Mouse (Mus musculus) heart, embryonic 16.5 days (tissue): ENCODE data around the gene Dguok. TPM values are rescaled to one million over a fixed set of nuclear protein-coding genes. Genes with fewer than 3 reads are reported as not detected.

ENCODE experiments used
- ATAC-seq: fragments of 200-750 bp; cut with Nextera tagmentation; replicated peaks from 2 replicates; pipeline ENCODE4 v1.8.0; 2017; ENCODE audit warnings: moderate number of reproducible peaks; ENCODE audit not compliant: insufficient read depth, low FRiP score; ENCODE audit errors: extremely low read depth
- H3K27ac ChIP-seq: fragments of 300-500 bp; sonication (generic); 2 replicates; pipeline ENCODE4 v1.5.1; 2014; ENCODE audit warnings: mild to moderate bottlenecking, low read length, control low read depth, moderate library complexity
- H3K27me3 ChIP-seq: fragments of 300-500 bp; sonication (generic); 2 replicates; pipeline ENCODE4 v1.6.1; 2014; ENCODE audit warnings: low read length, mixed read lengths; ENCODE audit not compliant: control insufficient read depth, insufficient read depth
- H3K36me3 ChIP-seq: fragments of 300-500 bp; sonication (generic); 2 replicates; pipeline ENCODE4 v1.6.1; 2014; ENCODE audit not compliant: control insufficient read depth, insufficient read depth
- H3K4me1 ChIP-seq: fragments of 300-500 bp; sonication (generic); 2 replicates; pipeline ENCODE4 v1.6.1; 2014; ENCODE audit warnings: low read length, mixed read lengths; ENCODE audit not compliant: control insufficient read depth, insufficient read depth
- H3K4me2 ChIP-seq: fragments of 300-500 bp; sonication (generic); 2 replicates; pipeline ENCODE4 v1.6.1; 2014; ENCODE audit warnings: low read depth, mild to moderate bottlenecking, control low read depth, low read length
- H3K4me3 ChIP-seq: fragments of 300-500 bp; sonication (generic); 2 replicates; pipeline ENCODE4 v1.5.1; 2014; ENCODE audit warnings: mild to moderate bottlenecking, control low read depth, low read length
- H3K9ac ChIP-seq: fragments of 300-500 bp; sonication (generic); 2 replicates; pipeline ENCODE4 v1.6.1; 2014; ENCODE audit warnings: low read length, control low read depth
- H3K9me3 ChIP-seq: fragments of 300-500 bp; sonication (generic); replicated peaks from 2 replicates; pipeline ENCODE4 v1.6.1; 2016; ENCODE audit warnings: low read length; ENCODE audit not compliant: control insufficient read depth
- WGBS: fragments of 180-500 bp; shearing (Covaris S2); extraction: QIAGEN DNeasy Blood & Tissue Kit; methylation state at CpG from one replicate; pipeline ENCODE4 v1.1.7; 2014; 5-methylcytosine and 5-hydroxymethylcytosine counted together
- polyA plus RNA-seq: library from polyadenylated mRNA; unstranded; fragments of >200 nt; fragmentation: Nextera tagmentation; extraction: Ambion mirVana; gene quantifications from 2 replicates; pipeline ENCODE4 v1.2.1, GENCODE M21; 2015

The Dguok gene
- polyA plus RNA-seq, 1 experiment from 2014 or later: 57.6 TPM

DNA sequence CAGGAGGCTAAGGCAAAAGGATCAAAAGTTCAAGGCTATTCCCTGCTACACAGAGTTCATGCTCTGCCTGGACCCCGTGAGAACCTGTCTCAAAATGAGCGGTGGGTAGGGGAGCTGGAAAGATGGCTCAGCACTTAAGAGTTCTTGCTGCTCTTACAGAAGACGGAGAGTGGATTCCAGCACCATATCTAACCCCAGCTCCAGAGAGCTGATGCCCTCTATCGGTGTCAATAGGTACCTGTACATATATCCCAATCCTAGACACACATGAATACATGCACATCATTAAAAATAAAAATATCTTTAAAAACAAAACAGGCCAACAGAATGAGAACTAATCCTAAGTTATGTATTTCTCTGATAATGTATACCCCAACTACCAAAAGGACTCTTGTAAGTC lies 28.6 kb downstream of the Dguok start:
- WGBS: 68% methylated on average over 4 of the region's 4 CpGs
- H3K9ac ChIP-seq: no peak overlapping the region
- 0 out of 2 replicates have a peak, but pooled peaks cover 2% of the 10 kb centered on the region for H3K4me1 ChIP-seq
- ATAC-seq: no peak
- peaks cover 21% of the 10 kb centered on the region for H3K36me3 ChIP-seq
- no peaks in the 10 kb centered on the region for H3K27me3 ChIP-seq
- H3K27ac ChIP-seq: no peak overlapping the region
- no peak overlapping the region for H3K4me2 ChIP-seq
- no peak overlapping the region for H3K4me3 ChIP-seq
- H3K9me3 ChIP-seq: no peaks in the 10 kb centered on the region

DNA sequence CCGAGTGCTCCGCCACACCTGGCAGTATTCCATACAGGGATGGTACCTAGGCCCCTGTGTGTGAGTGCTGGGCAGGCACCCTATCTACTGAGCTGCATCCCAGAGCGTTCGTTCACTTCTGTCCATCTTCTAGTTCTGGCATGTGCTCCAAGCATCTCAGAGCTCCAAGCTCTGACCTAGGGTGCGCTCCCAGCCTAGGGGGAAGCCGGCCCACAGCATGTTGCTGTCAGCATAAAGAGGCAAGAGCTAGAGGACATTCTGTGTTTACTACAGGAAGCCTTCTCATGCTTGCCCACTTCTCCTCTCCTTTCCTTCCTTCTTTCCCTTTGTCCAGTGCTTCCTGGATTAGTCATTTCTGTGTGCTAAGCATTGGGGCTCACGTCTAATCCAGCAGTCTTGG lies 31.3 kb downstream of the Dguok start:
- Histone ChIP-seq H3K9ac (no peak overlapping the region), H3K9me3 (no peaks in the 10 kb centered on the region), H3K4me1 (0 out of 2 replicates have a peak, but pooled peaks cover 2% of the 10 kb centered on the region), H3K27me3 (no peaks in the 10 kb centered on the region), H3K36me3 (peaks cover 8% of the 10 kb centered on the region; the same call in 1 of the 2 replicates), H3K4me3 (no peak overlapping the region), H3K27ac (no peak overlapping the region), H3K4me2 (no peak overlapping the region)
- WGBS: 64% methylated on average over 7 of the region's 7 CpGs
- no peak for ATAC-seq

DNA sequence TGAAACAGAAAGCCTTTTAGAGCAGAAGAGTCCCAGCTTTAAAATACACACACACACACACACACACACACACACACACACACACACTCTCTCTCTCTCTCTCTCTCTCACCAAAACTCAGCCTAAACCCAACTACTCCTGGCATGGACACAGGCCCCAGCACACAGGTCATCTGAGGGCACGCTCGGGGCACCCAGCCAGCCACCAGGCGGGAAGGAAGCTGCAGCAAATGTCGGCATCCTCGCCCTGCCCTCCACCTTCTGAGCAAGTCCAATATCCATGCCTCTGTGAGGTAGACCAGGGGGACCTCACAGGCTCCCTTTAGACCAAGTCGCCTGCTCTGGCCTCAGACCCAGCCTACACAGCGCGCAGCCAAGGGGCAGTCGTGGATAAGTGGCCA lies 33.5 kb downstream of the Dguok start:
- H3K4me3 ChIP-seq: no peak overlapping the region
- no peak overlapping the region for H3K9ac ChIP-seq
- no peak overlapping the region for H3K27ac ChIP-seq
- H3K4me2 ChIP-seq: no peak overlapping the region
- no peaks in the 10 kb centered on the region for H3K27me3 ChIP-seq
- ATAC-seq: no peak
- WGBS: 68% methylated on average over 9 of the region's 9 CpGs
- no peaks in the 10 kb centered on the region for H3K36me3 ChIP-seq
- 0 out of 2 replicates have a peak, but pooled peaks cover 2% of the 10 kb centered on the region for H3K4me1 ChIP-seq
- no peaks in the 10 kb centered on the region for H3K9me3 ChIP-seq

DNA sequence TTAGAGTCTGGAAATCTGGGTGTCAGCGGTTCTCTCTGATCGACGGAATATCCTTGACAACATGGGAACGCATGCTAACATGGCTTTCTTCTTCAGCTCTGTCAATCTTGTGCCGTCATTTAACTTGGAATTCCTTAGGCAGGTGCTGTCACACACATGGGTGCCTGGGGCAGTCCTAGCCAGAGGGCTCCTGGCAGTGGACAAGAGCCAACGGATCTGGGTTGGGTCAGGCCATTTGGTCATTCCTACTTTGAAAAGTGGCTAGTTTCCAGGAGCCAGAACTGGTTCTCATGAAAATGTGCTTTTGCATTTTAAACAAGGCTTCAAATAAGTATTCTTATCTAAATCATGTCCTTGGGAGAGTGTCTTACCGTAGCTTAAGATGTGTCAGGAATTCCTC lies 35.0 kb downstream of the Dguok start:
- WGBS: 79% methylated on average over 7 of the region's 7 CpGs
- H3K27me3 ChIP-seq: no peaks in the 10 kb centered on the region
- H3K4me1 ChIP-seq: 0 out of 2 replicates have a peak, but pooled peaks cover 2% of the 10 kb centered on the region

DNA sequence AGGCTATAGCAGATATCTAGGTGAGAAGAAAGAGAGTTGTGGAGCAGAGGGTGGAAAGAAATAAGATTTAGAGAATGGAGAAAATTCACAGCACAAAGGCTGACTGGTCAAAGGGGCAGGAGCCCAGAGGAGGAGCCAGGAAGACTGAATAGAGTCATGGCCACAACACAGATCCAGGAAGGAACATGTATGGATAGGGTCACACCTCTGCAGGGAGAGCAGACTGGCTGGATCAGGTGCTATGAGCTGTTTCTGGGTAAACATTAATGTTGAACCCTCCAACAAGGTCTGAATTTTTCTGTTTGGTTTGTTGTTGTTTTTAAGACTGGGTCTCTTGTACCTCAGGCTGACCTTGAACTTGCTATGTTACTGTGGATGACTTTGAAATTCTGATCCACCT lies 42.8 kb downstream of the Dguok start:
- no peak overlapping the region for H3K4me2 ChIP-seq
- H3K4me3 ChIP-seq: no peak overlapping the region
- H3K36me3 ChIP-seq: no peaks in the 10 kb centered on the region
- H3K27me3 ChIP-seq: no peaks in the 10 kb centered on the region
- no peak for ATAC-seq
- 0 out of 2 replicates have a peak, but pooled peaks cover 3% of the 10 kb centered on the region for H3K4me1 ChIP-seq
- peaks cover 3% of the 10 kb centered on the region; the same call in 1 of the 2 replicates for H3K9me3 ChIP-seq
- no peak overlapping the region for H3K9ac ChIP-seq
- H3K27ac ChIP-seq: no peak overlapping the region

More for the DNA sequence above, 35.0 kb downstream of the Dguok start:
- no peak overlapping the region for H3K9ac ChIP-seq
- H3K27ac ChIP-seq: no peak overlapping the region
- no peak for ATAC-seq
- no peaks in the 10 kb centered on the region for H3K36me3 ChIP-seq
- H3K9me3 ChIP-seq: no peaks in the 10 kb centered on the region
- no peak overlapping the region for H3K4me3 ChIP-seq
- H3K4me2 ChIP-seq: no peak overlapping the region

DNA sequence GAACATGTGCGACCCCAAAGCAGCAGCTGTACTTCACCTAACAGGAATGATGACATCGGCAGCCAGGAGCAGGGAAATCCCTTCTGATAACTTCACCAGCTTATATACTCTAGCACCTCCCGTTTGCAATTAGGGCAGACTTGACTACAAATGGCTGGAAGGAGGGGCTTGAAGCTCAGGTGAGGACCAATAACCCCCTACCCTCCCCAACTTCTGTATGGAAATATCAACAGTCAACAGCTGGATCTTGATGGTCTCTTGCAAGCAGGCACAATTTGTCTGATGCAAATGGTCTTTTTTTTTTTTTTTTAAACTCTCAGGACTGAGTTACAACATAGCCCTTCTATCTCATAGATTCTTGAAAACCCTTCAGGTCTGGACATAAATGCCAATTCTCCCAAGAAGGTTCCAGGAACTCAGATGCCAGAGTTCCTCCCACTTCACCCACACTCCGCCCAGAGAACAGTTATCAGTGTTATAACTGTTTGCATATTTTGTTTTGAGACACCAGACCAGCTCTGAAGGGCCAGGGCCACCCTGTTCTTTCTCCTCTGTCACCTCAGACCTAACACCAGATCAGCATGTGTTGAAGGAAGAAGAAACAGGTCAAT lies 47.6 kb downstream of the Dguok start, which contains the start of gene Tet3:
Tet3 (minus strand) TSS at position 51 of the 611 bp plus-strand sequence.
- H3K9ac ChIP-seq: no peak within 1 kb of the TSS
- no peaks in the 10 kb centered on the region for H3K27me3 ChIP-seq
- WGBS: 37% methylated on average over 4 of the region's 4 CpGs
- no peak within 1 kb of the TSS for H3K4me2 ChIP-seq
- H3K27ac ChIP-seq: no peak within 1 kb of the TSS
- H3K4me1 ChIP-seq: peaks cover 21% of the 10 kb centered on the region
- H3K9me3 ChIP-seq: peaks cover 3% of the 10 kb centered on the region; the same call in 1 of the 2 replicates
- H3K4me3 ChIP-seq: no peak within 1 kb of the TSS
- ATAC-seq: no peak
- H3K36me3 ChIP-seq: no peaks in the 10 kb centered on the region

DNA sequence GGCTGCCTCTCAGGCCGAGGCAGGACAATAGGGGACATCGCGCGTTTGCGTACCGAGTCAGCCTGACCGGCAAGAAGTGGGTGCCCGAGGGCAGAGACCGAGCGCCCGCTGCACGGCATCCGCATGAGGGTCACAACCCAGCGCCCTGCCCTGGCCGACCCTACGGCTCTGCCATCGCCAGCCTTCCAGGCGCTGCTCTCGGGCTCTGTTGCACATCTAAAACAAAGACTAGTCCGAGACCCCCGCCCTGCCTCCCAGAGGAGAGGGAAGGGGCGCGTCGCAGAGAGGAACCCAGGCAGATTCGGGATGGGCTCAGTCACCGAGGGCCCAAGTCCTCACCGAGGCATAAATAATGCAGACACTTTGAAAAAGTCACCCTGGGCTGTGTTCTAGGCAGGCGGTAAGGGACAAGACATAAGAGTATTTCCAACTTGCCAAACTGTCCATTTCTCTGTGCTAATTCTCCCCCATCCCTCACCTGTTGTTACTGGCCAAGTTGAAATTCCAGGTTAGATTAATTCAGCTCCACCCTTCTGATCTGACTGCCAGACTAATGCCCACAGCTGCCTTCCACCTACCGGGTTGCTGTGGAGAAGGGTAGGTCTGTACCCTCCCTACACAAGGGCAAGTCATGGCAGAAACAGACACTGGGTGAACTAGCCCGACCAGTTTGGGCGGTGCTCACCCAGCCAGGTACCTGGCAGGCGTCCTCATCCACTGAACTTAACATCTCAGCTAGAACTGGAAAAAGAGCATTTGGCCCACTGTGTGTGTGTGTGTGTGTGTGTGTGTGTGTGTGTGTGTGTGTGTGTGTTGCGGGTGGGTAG lies 49.6 kb downstream of the Dguok start:
- peak overlapping the region; percentile 93 for H3K9ac ChIP-seq
- ATAC-seq: peak; percentile 32
- WGBS: 8% methylated on average over 33 of the region's 33 CpGs

DNA sequence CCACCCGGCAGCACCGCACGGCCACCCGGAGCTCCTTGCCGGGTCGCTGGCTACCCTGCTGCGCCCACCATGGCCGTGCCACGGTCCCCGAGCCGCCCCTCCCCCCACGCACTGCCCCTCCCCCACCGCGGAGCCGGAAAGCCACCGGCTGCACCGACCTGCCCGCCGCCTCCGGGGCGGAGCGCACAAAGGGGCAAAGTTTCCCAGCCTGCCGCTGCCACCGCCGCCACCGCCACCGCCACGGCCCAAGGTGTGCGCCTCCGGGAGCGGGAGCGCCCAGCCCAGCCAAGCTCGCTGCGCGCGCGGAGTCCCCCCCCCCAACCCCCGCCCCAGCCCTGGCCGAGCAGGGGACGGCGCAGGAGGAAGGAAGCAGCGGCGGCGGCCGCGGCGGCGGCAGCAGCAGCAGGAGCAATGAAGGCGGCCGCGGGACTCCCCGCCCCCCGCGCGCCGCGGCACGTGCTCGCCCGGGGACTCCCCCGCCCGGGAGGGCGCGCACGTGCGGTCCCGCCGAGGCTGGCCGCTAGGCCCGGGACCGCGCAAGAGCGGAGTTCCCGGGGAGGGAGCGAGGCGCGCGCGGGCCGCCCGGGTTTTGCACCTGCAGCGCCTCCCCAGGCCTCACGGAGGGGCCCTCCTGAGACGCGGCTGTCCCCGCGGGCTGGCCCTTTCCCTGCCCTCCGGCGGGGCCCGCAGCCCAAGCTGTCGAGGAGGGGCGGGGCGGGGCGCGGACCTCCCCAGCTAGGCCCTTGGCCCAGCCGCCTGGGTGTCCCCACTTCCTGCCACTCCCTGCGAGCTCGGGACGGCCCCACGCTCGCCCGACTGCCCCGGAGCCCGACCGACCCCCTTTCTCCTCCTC lies 50.4 kb downstream of the Dguok start:
- Histone ChIP-seq H3K36me3 (no peaks in the 10 kb centered on the region), H3K4me1 (peaks cover 43% of the 10 kb centered on the region)

More for the DNA sequence above, 49.6 kb downstream of the Dguok start:
- Histone ChIP-seq H3K27me3 (no peaks in the 10 kb centered on the region), H3K27ac (peak overlapping the region; percentile 93), H3K36me3 (no peaks in the 10 kb centered on the region), H3K9me3 (no peaks in the 10 kb centered on the region), H3K4me3 (peak overlapping the region; percentile 82), H3K4me2 (peak overlapping the region; percentile 94), H3K4me1 (peaks cover 35% of the 10 kb centered on the region)

More for the DNA sequence above, 50.4 kb downstream of the Dguok start:
- ATAC-seq: peak; percentile 80
- no peaks in the 10 kb centered on the region for H3K9me3 ChIP-seq
- no peaks in the 10 kb centered on the region for H3K27me3 ChIP-seq
- peak overlapping the region; percentile 94 for H3K4me2 ChIP-seq
- whole genome bisulfite sequencing: under 1% methylated on average over 61 of the region's 105 CpGs
- peak overlapping the region; percentile 82 for H3K4me3 ChIP-seq
- H3K9ac ChIP-seq: peak overlapping the region; percentile 93
- H3K27ac ChIP-seq: peak overlapping the region; percentile 93
